Mouse (Mus musculus) granulocyte monocyte progenitor cell, adult 5-6 weeks (primary cell): ENCODE measurements around the gene Kcna6. TPM values are rescaled to one million over a fixed set of nuclear protein-coding genes. Genes with fewer than 3 reads are reported as not detected.

Experiments
- ATAC-seq: replicated peaks from 2 replicates; pipeline ENCODE4 v1.8.0; 2016; ENCODE audit warnings: mild to moderate bottlenecking, moderate TSS enrichment, inconsistent platforms; ENCODE audit not compliant: poor library complexity, severe bottlenecking
- total RNA-seq, 2 experiments: library from RNA; stranded (forward) in 1 of 2; stranded (reverse) in 1 of 2; fragments of 200-712, 200-1000 nt in 1 of 2; fragments of >200 nt in 1 of 2; fragmentation: Nextera tagmentation in 1 of 2; gene quantifications; 2 replicates each; pipeline ENCODE4 v1.2.3; 2014 to 2017

Kcna6 gene
- total RNA-seq (2014; fragmentation: Nextera tagmentation) (0.11 TPM in 1 of 2 replicates, not detected in the other), total RNA-seq (2017) (not detected in 2 replicates)

GRCm38 (mm10) chr6:126740211-126741142 lies at the start of gene Kcna6:
TSS of gene Kcna6 (minus strand) at chr6:126740674.
- no peak for ATAC-seq

GRCm38 (mm10) chr6:126788863-126789262 lies 48.4 kb upstream of the Kcna6 start:
- ATAC-seq: no peak

- no peak for ATAC-seq
These were observed 43.7 kb upstream of the Kcna6 start for GRCm38 (mm10) chr6:126784206-126784605.

- ATAC-seq: no peak
These were observed 43.2 kb upstream of the Kcna6 start for GRCm38 (mm10) chr6:126783651-126784066.

- ATAC-seq: no peak
These were observed 42.6 kb upstream of the Kcna6 start for GRCm38 (mm10) chr6:126783056-126783455.

- no peak for ATAC-seq
These were observed 37.4 kb upstream of the Kcna6 start for GRCm38 (mm10) chr6:126777889-126778288.

- ATAC-seq: no peak
These were observed 33.4 kb upstream of the Kcna6 start for GRCm38 (mm10) chr6:126773873-126774272.

GRCm38 (mm10) chr6:126772326-126772725 lies 31.9 kb upstream of the Kcna6 start:
- no peak for ATAC-seq

- ATAC-seq: no peak
These were observed 29.8 kb upstream of the Kcna6 start for GRCm38 (mm10) chr6:126770146-126770731.

- peak; percentile 30 for ATAC-seq
These were observed 28.6 kb upstream of the Kcna6 start for GRCm38 (mm10) chr6:126768957-126769665.

- no peak for ATAC-seq
These were observed 27.4 kb upstream of the Kcna6 start for GRCm38 (mm10) chr6:126767610-126768532.

- no peak for ATAC-seq
These were observed 26.1 kb upstream of the Kcna6 start for GRCm38 (mm10) chr6:126766552-126766951.

GRCm38 (mm10) chr6:126764563-126765091 lies 24.2 kb upstream of the Kcna6 start:
- no peak for ATAC-seq

- ATAC-seq: no peak
These were observed 20.9 kb upstream of the Kcna6 start for GRCm38 (mm10) chr6:126761362-126761761.

- ATAC-seq: no peak
These were observed 15.4 kb upstream of the Kcna6 start for GRCm38 (mm10) chr6:126755729-126756411.

- no peak for ATAC-seq
These were observed 12.0 kb upstream of the Kcna6 start for GRCm38 (mm10) chr6:126752520-126752919.

- ATAC-seq: no peak
These were observed 5.4 kb upstream of the Kcna6 start for GRCm38 (mm10) chr6:126745888-126746287.

GRCm38 (mm10) chr6:126742610-126743009 lies 2.1 kb upstream of the Kcna6 start:
- ATAC-seq: no peak
